Mouse (Mus musculus) liver, embryonic 14.5 days (tissue): ENCODE measurements at regions not wholly inside any gene's neighbourhood (a gene's known extent, or its start where the extent isn't known, plus 50 kb on each side); places are given as distances from the start of the nearest gene placed in this dataset.

Experiments used
- ATAC-seq: fragments of 200-750 bp; cut with Nextera tagmentation; 2 replicates; pipeline ENCODE4 v1.8.0; 2017; ENCODE audit warnings: moderate number of reproducible peaks, mild to moderate bottlenecking, moderate library complexity; ENCODE audit not compliant: insufficient read depth
- DNase-seq, 3 experiments: peaks; one replicate each; pipeline ENCODE4 v3.0.0-alpha.2; 2012 to 2013; ENCODE audit warnings: low read depth in 3 of 3, low spot score in 3 of 3
- H3K27ac ChIP-seq: fragments of 300-500 bp; sonication (generic); 2 replicates; pipeline ENCODE4 v1.5.1; 2014; ENCODE audit warnings: moderate library complexity, mild to moderate bottlenecking, control low read depth, inconsistent platforms
- H3K27me3 ChIP-seq: fragments of 300-500 bp; sonication (generic); 2 replicates; pipeline ENCODE4 v1.6.1; 2014; ENCODE audit warnings: mild to moderate bottlenecking, low read length, moderate library complexity; ENCODE audit not compliant: control insufficient read depth, insufficient read depth
- H3K36me3 ChIP-seq: fragments of 300-500 bp; sonication (generic); replicated peaks from 2 replicates; pipeline ENCODE4 v1.6.1; 2014; ENCODE audit warnings: low read depth; ENCODE audit not compliant: control insufficient read depth, insufficient read depth
- H3K4me1 ChIP-seq, 2 experiments: fragments of 200-500 bp in 1 of 2; fragments of 300-500 bp in 1 of 2; sonication (generic) in 1 of 2; replicated peaks; 2 replicates each; pipeline ENCODE4 v1.6.1; 2012 to 2014; ENCODE audit warnings: antibody characterized with exemption in 1 of 2, inconsistent platforms in 1 of 2, low read length in 1 of 2; ENCODE audit not compliant: control insufficient read depth in 2 of 2, insufficient read depth in 2 of 2
- H3K4me2 ChIP-seq: fragments of 300-500 bp; sonication (generic); 2 replicates; pipeline ENCODE4 v1.6.1; 2014; ENCODE audit warnings: low read depth, mild to moderate bottlenecking, control low read depth, moderate library complexity
- H3K4me3 ChIP-seq, 2 experiments: fragments of 200-500 bp in 1 of 2; fragments of 300-500 bp in 1 of 2; sonication (generic) in 1 of 2; 2 replicates each; pipeline ENCODE4 v1.5.1; 2012 to 2014; ENCODE audit warnings: low read depth in 2 of 2, low read length in 2 of 2, mild to moderate bottlenecking in 2 of 2, control low read depth in 1 of 2, inconsistent platforms in 1 of 2, moderate library complexity in 1 of 2; ENCODE audit not compliant: insufficient read depth in 1 of 2
- H3K9ac ChIP-seq: fragments of 300-500 bp; sonication (generic); replicated peaks from 2 replicates; pipeline ENCODE4 v1.6.1; 2014; ENCODE audit warnings: mild to moderate bottlenecking, control low read depth, moderate library complexity
- H3K9me3 ChIP-seq: fragments of 300-500 bp; sonication (generic); 2 replicates; pipeline ENCODE4 v1.6.1; 2016; ENCODE audit warnings: low read length, mixed read lengths; ENCODE audit not compliant: control insufficient read depth
- CTCF ChIP-seq: IDR thresholded peaks from 2 replicates; pipeline ENCODE4 v1.5.1; 2016; ENCODE audit warnings: antibody characterized with exemption, low read depth, control low read depth
- EP300 ChIP-seq: IDR thresholded peaks from 2 replicates; pipeline ENCODE4 v1.6.1; 2016; ENCODE audit warnings: antibody characterized with exemption, low read depth
- WGBS: fragments of 180-500 bp; shearing (Covaris S2); extraction: QIAGEN DNeasy Blood & Tissue Kit; methylation state at CpG from one replicate; pipeline ENCODE4 v1.1.7; 2014; ENCODE audit not compliant: insufficient replicate concordance; 5-methylcytosine and 5-hydroxymethylcytosine counted together

- no peak for TF ChIP-seq CTCF
- TF ChIP-seq EP300: no peak
- Histone ChIP-seq H3K36me3 (no peaks in the 10 kb centered on the region), H3K27ac (no peak overlapping the region), H3K9me3 (no peaks in the 10 kb centered on the region), H3K4me3 (no peak overlapping the region), H3K9ac (no peak overlapping the region), H3K4me2 (no peak overlapping the region), H3K27me3 (no peaks in the 10 kb centered on the region), H3K4me1 (no peaks in the 10 kb centered on the region)
- DNase-seq (no peak), ATAC-seq (no peak)
- WGBS: 45% methylated on average over 4 of the region's 4 CpGs
Observed at GRCm38 (mm10) chr1:92751700-92752136, 79.7 kb upstream of the Gpc1 start.

GRCm38 (mm10) chr1:92749475-92749874, 82.0 kb upstream of the Gpc1 start:
- 17% methylated on average over 7 of the region's 7 CpGs for WGBS

GRCm38 (mm10) chr1:92745284-92745683, 86.2 kb upstream of the Gpc1 start:
- no peak overlapping the region for H3K4me2 ChIP-seq
- DNase-seq (no peak), ATAC-seq (no peak)
- no peaks in the 10 kb centered on the region for H3K9me3 ChIP-seq
- H3K4me1 ChIP-seq: no peaks in the 10 kb centered on the region; a peak in 2 of 4 replicates
- no peak for TF ChIP-seq EP300
- TF ChIP-seq CTCF: no peak
- WGBS: 60% methylated on average over 5 of the region's 5 CpGs
- H3K4me3 ChIP-seq: no peak overlapping the region
- no peak overlapping the region for H3K9ac ChIP-seq
- H3K27me3 ChIP-seq: no peaks in the 10 kb centered on the region
- H3K27ac ChIP-seq: no peak overlapping the region
- H3K36me3 ChIP-seq: no peaks in the 10 kb centered on the region

More at GRCm38 (mm10) chr1:92749475-92749874, 82.0 kb upstream of the Gpc1 start:
- TF ChIP-seq CTCF (no peak), EP300 (no peak)
- no peak for DNase-seq
- no peak overlapping the region for H3K4me3 ChIP-seq
- H3K9me3 ChIP-seq: no peaks in the 10 kb centered on the region
- no peaks in the 10 kb centered on the region for H3K36me3 ChIP-seq
- H3K27me3 ChIP-seq: no peaks in the 10 kb centered on the region
- no peaks in the 10 kb centered on the region for H3K4me1 ChIP-seq
- no peak overlapping the region for H3K9ac ChIP-seq
- H3K4me2 ChIP-seq: no peak overlapping the region
- ATAC-seq: no peak
- no peak overlapping the region for H3K27ac ChIP-seq

GRCm38 (mm10) chr1:92744528-92745241, 86.8 kb upstream of the Gpc1 start:
- Histone ChIP-seq H3K27ac (no peak overlapping the region), H3K36me3 (no peaks in the 10 kb centered on the region), H3K9me3 (no peaks in the 10 kb centered on the region), H3K9ac (no peak overlapping the region), H3K4me2 (no peak overlapping the region), H3K4me3 (no peak overlapping the region), H3K27me3 (no peaks in the 10 kb centered on the region), H3K4me1 (no peaks in the 10 kb centered on the region; a peak in 2 of 4 replicates)
- ATAC-seq (no peak), DNase-seq (no peak)
- 51% methylated on average over 9 of the region's 9 CpGs for WGBS
- TF ChIP-seq CTCF (no peak), EP300 (no peak)

GRCm38 (mm10) chr1:92742881-92743621, 88.4 kb upstream of the Gpc1 start:
- H3K4me3 ChIP-seq: no peak overlapping the region
- no peak overlapping the region for H3K27ac ChIP-seq
- H3K4me2 ChIP-seq: no peak overlapping the region
- H3K9me3 ChIP-seq: no peaks in the 10 kb centered on the region
- WGBS: 59% methylated on average over 4 of the region's 4 CpGs
- ATAC-seq (no peak), DNase-seq (no peak)
- no peaks in the 10 kb centered on the region for H3K27me3 ChIP-seq
- no peaks in the 10 kb centered on the region; a peak in 2 of 4 replicates for H3K4me1 ChIP-seq
- H3K36me3 ChIP-seq: no peaks in the 10 kb centered on the region
- H3K9ac ChIP-seq: no peak overlapping the region
- TF ChIP-seq CTCF (no peak), EP300 (no peak)
